Mouse (Mus musculus) MEL (cell line): Measurements from ENCODE around the gene Cbarp. TPM values are rescaled to one million over a fixed set of nuclear protein-coding genes. Genes with fewer than 3 reads are reported as not detected.

Experiments
- DNase-seq: peaks from one replicate; pipeline ENCODE4 v3.0.0; 2011; ENCODE audit warnings: low read depth, low spot score
- H3K27ac ChIP-seq: 2 replicates; pipeline ENCODE4 v1.5.1; 2012; ENCODE audit warnings: low read depth, mild to moderate bottlenecking, control low read depth, low read length, moderate library complexity; ENCODE audit not compliant: control insufficient read depth
- H3K27me3 ChIP-seq, 2 experiments: fragments of 150-350 bp in 1 of 2; sonication (generic) in 1 of 2; 2 replicates each; pipeline ENCODE4 v1.6.1; 2012; ENCODE audit warnings: low read length in 2 of 2, mild to moderate bottlenecking in 2 of 2, improper control_type of control experiment in 1 of 2, moderate library complexity in 1 of 2; ENCODE audit not compliant: insufficient read depth in 2 of 2, control insufficient read depth in 1 of 2
- H3K36me3 ChIP-seq, 2 experiments: 2 replicates each; pipeline ENCODE4 v1.6.1; 2012 to 2014; ENCODE audit warnings: low read length in 2 of 2, improper control_type of control experiment in 1 of 2, inconsistent platforms in 1 of 2, mild to moderate bottlenecking in 1 of 2; ENCODE audit not compliant: insufficient read depth in 2 of 2, control insufficient read depth in 1 of 2
- H3K4me1 ChIP-seq, 2 experiments: fragments of 150-350 bp in 1 of 2; sonication (generic) in 1 of 2; 2 replicates each; pipeline ENCODE4 v1.6.1; 2012; ENCODE audit warnings: low read length in 2 of 2, improper control_type of control experiment in 1 of 2, mild to moderate bottlenecking in 1 of 2; ENCODE audit not compliant: insufficient read depth in 2 of 2, control insufficient read depth in 1 of 2
- H3K4me3 ChIP-seq, 2 experiments: fragments of 150-350 bp in 1 of 2; sonication (generic) in 1 of 2; 2 replicates each; pipeline ENCODE4 v1.5.1; 2012; ENCODE audit warnings: low read depth in 2 of 2, low read length in 2 of 2, mild to moderate bottlenecking in 2 of 2, moderate library complexity in 2 of 2, control low read depth in 1 of 2, improper control_type of control experiment in 1 of 2; ENCODE audit not compliant: control insufficient read depth in 1 of 2, insufficient read depth in 1 of 2
- H3K79me2 ChIP-seq: 2 replicates; pipeline ENCODE4 v1.6.1; 2012; ENCODE audit warnings: mild to moderate bottlenecking, low read length, moderate library complexity; ENCODE audit not compliant: control insufficient read depth, poor library complexity, insufficient read depth
- H3K9ac ChIP-seq: 2 replicates; pipeline ENCODE4 v1.6.1; 2012; ENCODE audit warnings: low read depth, mild to moderate bottlenecking, control low read depth, low read length, moderate library complexity; ENCODE audit not compliant: control insufficient read depth, poor library complexity, severe bottlenecking
- H3K9me3 ChIP-seq: fragments of 150-350 bp; sonication (generic); replicated peaks from 2 replicates; pipeline ENCODE4 v1.6.1; 2012; ENCODE audit warnings: mild to moderate bottlenecking, low read length, improper control_type of control experiment, moderate library complexity; ENCODE audit not compliant: insufficient read depth
- BHLHE40 ChIP-seq: IDR thresholded peaks from 2 replicates; pipeline ENCODE4 v1.6.1; 2012; ENCODE audit warnings: low read depth, mild to moderate bottlenecking, inconsistent platforms, low read length, improper control_type of control experiment, borderline replicate concordance
- CHD1 ChIP-seq: IDR thresholded peaks from 2 replicates; pipeline ENCODE4 v1.6.1; 2012; ENCODE audit warnings: low read depth, mild to moderate bottlenecking, inconsistent platforms, low read length, improper control_type of control experiment
- ELF1 ChIP-seq: IDR thresholded peaks from 2 replicates; pipeline ENCODE4 v1.6.1; 2014; ENCODE audit warnings: low read depth, mild to moderate bottlenecking, inconsistent platforms, low read length, improper control_type of control experiment, moderate library complexity
- EP300 ChIP-seq, 2 experiments: IDR thresholded peaks; 2 replicates each; pipeline ENCODE4 v1.6.1; 2011; ENCODE audit warnings: improper control_type of control experiment in 2 of 2, low read length in 2 of 2, low read depth in 1 of 2, mild to moderate bottlenecking in 1 of 2
- ETS1 ChIP-seq: IDR thresholded peaks from 2 replicates; pipeline ENCODE4 v1.6.1; 2012; ENCODE audit warnings: low read depth, mild to moderate bottlenecking, inconsistent platforms, low read length, improper control_type of control experiment, moderate library complexity
- GABPA ChIP-seq: IDR thresholded peaks from 2 replicates; pipeline ENCODE4 v1.6.1; 2012; ENCODE audit warnings: low read depth, mild to moderate bottlenecking, inconsistent platforms, low read length, improper control_type of control experiment, moderate library complexity
- GATA1 ChIP-seq: IDR thresholded peaks from 2 replicates; pipeline ENCODE4 v1.6.1; 2011; ENCODE audit warnings: low read depth, low read length, improper control_type of control experiment
- HCFC1 ChIP-seq: IDR thresholded peaks from 2 replicates; pipeline ENCODE4 v1.6.1; 2012; ENCODE audit warnings: low read depth, mild to moderate bottlenecking, inconsistent platforms, low read length, improper control_type of control experiment, moderate library complexity
- JUND ChIP-seq: IDR thresholded peaks from 2 replicates; pipeline ENCODE4 v1.6.1; 2011; ENCODE audit warnings: low read depth, mild to moderate bottlenecking, improper control_type of control experiment, low read length
- KAT2A ChIP-seq: conservative IDR thresholded peaks from 2 replicates; pipeline ENCODE4 v1.6.1; 2012; ENCODE audit warnings: low read depth, low read length, improper control_type of control experiment, inconsistent platforms
- MAFK ChIP-seq: IDR thresholded peaks from 2 replicates; pipeline ENCODE4 v1.6.1; 2011; ENCODE audit warnings: low read depth, mild to moderate bottlenecking, low read length, improper control_type of control experiment, borderline replicate concordance
- MAZ ChIP-seq: IDR thresholded peaks from 2 replicates; pipeline ENCODE4 v1.6.1; 2012; ENCODE audit warnings: low read depth, mild to moderate bottlenecking, inconsistent platforms, low read length, improper control_type of control experiment
- MYB ChIP-seq: IDR thresholded peaks from 2 replicates; pipeline ENCODE4 v1.6.1; 2011; ENCODE audit warnings: mild to moderate bottlenecking, low read depth, low read length, improper control_type of control experiment
- MYC ChIP-seq: IDR thresholded peaks from 2 replicates; pipeline ENCODE4 v1.6.1; 2011; ENCODE audit warnings: low read depth, mild to moderate bottlenecking, low read length, improper control_type of control experiment, moderate library complexity
- NELFE ChIP-seq: IDR thresholded peaks from 2 replicates; pipeline ENCODE4 v1.6.1; 2011; ENCODE audit warnings: low read depth, low read length, improper control_type of control experiment
- RCOR1 ChIP-seq: IDR thresholded peaks from 2 replicates; pipeline ENCODE4 v1.6.1; 2012; ENCODE audit warnings: low read depth, mild to moderate bottlenecking, inconsistent platforms, low read length, improper control_type of control experiment
- SMC3 ChIP-seq: IDR thresholded peaks from 2 replicates; pipeline ENCODE4 v1.6.1; 2011; ENCODE audit warnings: low read depth, low read length, improper control_type of control experiment
- TBP ChIP-seq: IDR thresholded peaks from 2 replicates; pipeline ENCODE4 v1.8.0; 2011; ENCODE audit warnings: low read depth, low read length, improper control_type of control experiment
- TCF12 ChIP-seq: IDR thresholded peaks from 2 replicates; pipeline ENCODE4 v1.6.1; 2014; ENCODE audit warnings: low read depth, mild to moderate bottlenecking, inconsistent platforms, low read length, improper control_type of control experiment, moderate library complexity
- USF1 ChIP-seq: IDR thresholded peaks from 2 replicates; pipeline ENCODE4 v1.6.1; 2014; ENCODE audit warnings: low read depth, mild to moderate bottlenecking, inconsistent platforms, low read length, improper control_type of control experiment, moderate library complexity
- USF2 ChIP-seq, 2 experiments: IDR thresholded peaks; 2 replicates each; pipeline ENCODE4 v1.6.1; 2011 to 2012; ENCODE audit warnings: improper control_type of control experiment in 2 of 2, low read length in 2 of 2, borderline replicate concordance in 1 of 2, inconsistent platforms in 1 of 2, low read depth in 1 of 2, mild to moderate bottlenecking in 1 of 2; ENCODE audit not compliant: insufficient read depth in 1 of 2
- ZKSCAN1 ChIP-seq: IDR thresholded peaks from 2 replicates; pipeline ENCODE4 v1.6.1; 2012; ENCODE audit warnings: low read depth, mild to moderate bottlenecking, inconsistent platforms, low read length, improper control_type of control experiment, moderate library complexity
- polyA plus RNA-seq, 2 experiments: library from polyadenylated mRNA; stranded (reverse) in 1 of 2; unstranded in 1 of 2; fragments of >175 nt in 1 of 2; fragments of >200 nt in 1 of 2; gene quantifications; 2 replicates each; pipeline versions ENCODE4 v1.2.1 to v1.2.4; 2012; ENCODE audit warnings: low replicate concordance in 2 of 2, low read depth in 1 of 2; ENCODE audit not compliant: insufficient read length in 2 of 2, insufficient read depth in 1 of 2, missing spikeins in 1 of 2
- total RNA-seq: library from RNA; depleted of rRNA; stranded (reverse); fragments of 300-350 nt; gene quantifications from 2 replicates; pipeline ENCODE4 v1.2.3, GENCODE M21; 2012

Gene Cbarp
- total and polyA plus RNA-seq, 3 experiments, result 6.8 to 19.3 TPM; not detected in 1

DNA sequence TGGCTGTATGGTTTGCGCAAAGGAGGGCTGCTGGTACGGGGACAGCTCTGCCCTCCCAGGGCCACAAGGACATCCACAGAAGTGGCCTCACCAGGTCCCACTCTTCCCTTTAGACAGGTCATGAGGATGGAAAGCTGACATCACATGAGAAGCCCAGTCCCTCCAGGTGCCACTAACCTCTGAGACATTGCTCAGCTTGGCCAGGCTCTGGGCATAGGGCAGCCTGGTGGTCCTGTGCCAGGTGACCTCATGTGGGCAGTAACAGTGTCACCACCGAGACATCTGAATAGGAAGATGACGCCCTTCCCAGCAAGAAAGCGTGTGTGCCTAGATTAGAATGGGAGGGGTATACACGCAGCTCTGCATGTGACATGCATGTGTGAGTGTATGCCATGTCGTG lies 41.9 kb upstream of the Cbarp start:
- no peak overlapping the region for H3K27ac ChIP-seq
- no peaks in the 10 kb centered on the region for H3K79me2 ChIP-seq
- H3K4me3 ChIP-seq, result no peak overlapping the region
- no peaks in the 10 kb centered on the region for H3K36me3 ChIP-seq
- H3K9me3 ChIP-seq, result no peaks in the 10 kb centered on the region
- DNase-seq, result no peak
- no peaks in the 10 kb centered on the region for H3K4me1 ChIP-seq
- H3K9ac ChIP-seq, result no peak overlapping the region
- H3K27me3 ChIP-seq, result peaks cover 9 to 12% of the 10 kb centered on the region in 2 experiments
- TF ChIP-seq NELFE (no peak), BHLHE40 (no peak), USF1 (no peak), KAT2A (no peak), TCF12 (no peak), RCOR1 (no peak), TBP (no peak), MAFK (no peak), JUND (no peak), ZKSCAN1 (no peak), CHD1 (no peak), MYC (no peak), GATA1 (no peak)
- TF ChIP-seq, all 39 proteins: peak for 0

- Histone ChIP-seq H3K79me2 (no peaks in the 10 kb centered on the region), H3K27ac (no peak overlapping the region), H3K9ac (no peak overlapping the region), H3K27me3 (peaks cover 9 to 12% of the 10 kb centered on the region in 2 experiments), H3K36me3 (no peaks in the 10 kb centered on the region), H3K4me3 (no peak overlapping the region), H3K4me1 (no peaks in the 10 kb centered on the region), H3K9me3 (no peaks in the 10 kb centered on the region)
- DNase-seq, result no peak
- TF ChIP-seq SMC3 (no peak), USF2 (IDR thresholded peaks at IDR 0.05; ENCODE audit: borderline replicate concordance in 1 of 2, insufficient read depth in 1 of 2, low read depth in 1 of 2, low read length in 2 of 2) (no peak), NELFE (no peak), CHD1 (no peak), HCFC1 (no peak), GABPA (no peak), JUND (no peak), MAZ (no peak), MYB (no peak), MYC (no peak), ETS1 (no peak), EP300 (IDR thresholded peaks at IDR 0.05; ENCODE audit: low read depth in 1 of 2, low read length in 2 of 2) (no peak), ELF1 (no peak)
Measured at GRCm38 (mm10) chr10:80180823-80181222, 40.2 kb upstream of the Cbarp start.
